Mouse (Mus musculus): Measurements from ENCODE around the gene Dync1li1.

The Dync1li1 gene

GRCm38 (mm10) chr9:114688252-114688952 is at the start of gene Dync1li1:
TSS of gene Dync1li1 (plus strand) at chr9:114688790.
- peak; percentile 99 for DNase-seq

GRCm38 (mm10) chr9:114639186-114639748 is 49.3 kb upstream of the Dync1li1 start:
- DNase-seq: peak in 1 of 2 experiments; percentile 16

- DNase-seq: peak; percentile 99
Measured at GRCm38 (mm10) chr9:114639839-114640646, 48.5 kb upstream of the Dync1li1 start, which contains the start of gene Cnot10. TSS of gene Cnot10 (minus strand) at chr9:114640184.

GRCm38 (mm10) chr9:114646556-114647505 is 41.8 kb upstream of the Dync1li1 start:
- no peak for DNase-seq

GRCm38 (mm10) chr9:114647506-114648432 is 40.8 kb upstream of the Dync1li1 start:
- DNase-seq: no peak

GRCm38 (mm10) chr9:114648472-114648871 is 40.1 kb upstream of the Dync1li1 start:
- DNase-seq: peak; percentile 26 to 64

GRCm38 (mm10) chr9:114649371-114649770 is 39.2 kb upstream of the Dync1li1 start:
- DNase-seq: no peak

GRCm38 (mm10) chr9:114650938-114651634 is 37.5 kb upstream of the Dync1li1 start:
- no peak for DNase-seq

- no peak for DNase-seq
Measured at GRCm38 (mm10) chr9:114655356-114655755, 33.2 kb upstream of the Dync1li1 start.

GRCm38 (mm10) chr9:114656701-114657100 is 31.9 kb upstream of the Dync1li1 start:
- DNase-seq: no peak

- DNase-seq: no peak
Measured at GRCm38 (mm10) chr9:114660506-114660905, 28.1 kb upstream of the Dync1li1 start.

GRCm38 (mm10) chr9:114660983-114661382 is 27.6 kb upstream of the Dync1li1 start:
- DNase-seq: no peak

GRCm38 (mm10) chr9:114661991-114662390 is 26.6 kb upstream of the Dync1li1 start:
- DNase-seq: no peak

- no peak for DNase-seq
Measured at GRCm38 (mm10) chr9:114663782-114664181, 24.8 kb upstream of the Dync1li1 start.

GRCm38 (mm10) chr9:114666858-114667257 is 21.7 kb upstream of the Dync1li1 start:
- DNase-seq: no peak

GRCm38 (mm10) chr9:114668047-114668446 is 20.5 kb upstream of the Dync1li1 start:
- peak; percentile 26 to 32 for DNase-seq

GRCm38 (mm10) chr9:114669011-114669410 is 19.6 kb upstream of the Dync1li1 start:
- DNase-seq: no peak

- no peak for DNase-seq
Measured at GRCm38 (mm10) chr9:114671946-114672345, 16.6 kb upstream of the Dync1li1 start.

- DNase-seq: peak; percentile 63 to 70
Measured at GRCm38 (mm10) chr9:114672703-114673561, 15.7 kb upstream of the Dync1li1 start.

- peak; percentile 44 to 49 for DNase-seq
Measured at GRCm38 (mm10) chr9:114673626-114674025, 15.0 kb upstream of the Dync1li1 start.

All from cerebellum, postnatal 10 days (tissue).